Mouse (Mus musculus): ENCODE measurements around the gene Lipm.

Gene Lipm

GRCm38 (mm10) chr19:34166386-34166785 lies 65.7 kb downstream of the Lipm start:
- no peak for DNase-seq

GRCm38 (mm10) chr19:34167896-34168661 lies 67.3 kb downstream of the Lipm start:
- DNase-seq, result no peak

- no peak for DNase-seq
These were observed 68.4 kb downstream of the Lipm start for GRCm38 (mm10) chr19:34169121-34169520.

- no peak for DNase-seq
These were observed 70.4 kb downstream of the Lipm start for GRCm38 (mm10) chr19:34171167-34171566.

Data from retina, postnatal 1 day (tissue).